Mouse (Mus musculus) left cerebral cortex, postnatal 25 days (tissue): ENCODE measurements at regions not wholly inside any gene's neighbourhood (a gene's known extent, or its start where the extent isn't known, plus 50 kb on each side); places are given as distances from the start of the nearest gene placed in this dataset.

Experiments
- DNase-seq, 2 experiments: peaks; one replicate each; pipeline ENCODE4 v3.0.0; 2022; ENCODE audit warnings: low spot score in 2 of 2, mixed read lengths in 1 of 2
- intact Hi-C: fragments of 180-260 bp; cut with DNase I; formaldehyde crosslinking; loops from one replicate; pipeline ENCODE4 v1.15.1; 2025

- intact Hi-C loops, result no loop called here
- DNase-seq, result no peak
These were observed 1146.3 kb upstream of the Cdh20 start for GRCm38 (mm10) chr1:103621984-103622383.

GRCm38 (mm10) chr1:103645285-103645684 lies 1123.0 kb upstream of the Cdh20 start:
- no peak for DNase-seq
- intact Hi-C loops, result loop anchor here (10.0 kb wide), 1 partner anchor 180 kb away; no protein-coding TSS in a partner anchor
